Mouse (Mus musculus) thymus, adult 2 months (tissue): ENCODE measurements around the gene Sema6d. TPM values are rescaled to one million over a fixed set of nuclear protein-coding genes. Genes with fewer than 3 reads are reported as not detected.

Source experiments
- DNase-seq: peaks from one replicate; pipeline ENCODE4 v3.0.0; 2021
- H3K27ac ChIP-seq: fragments of 200-500 bp; 2 replicates; pipeline ENCODE4 v1.5.1; 2012; ENCODE audit warnings: low read length, control low read depth; ENCODE audit not compliant: control insufficient read depth, insufficient read depth
- H3K27me3 ChIP-seq: fragments of 200-500 bp; 2 replicates; pipeline ENCODE4 v1.6.1; 2012; ENCODE audit warnings: mild to moderate bottlenecking, low read length, moderate library complexity, mixed read lengths; ENCODE audit not compliant: control insufficient read depth, insufficient read depth
- H3K36me3 ChIP-seq: fragments of 200-500 bp; 2 replicates; pipeline ENCODE4 v1.6.1; 2012; ENCODE audit warnings: mild to moderate bottlenecking, low read length, moderate library complexity; ENCODE audit not compliant: control insufficient read depth, insufficient read depth
- H3K4me1 ChIP-seq: fragments of 200-500 bp; replicated peaks from 2 replicates; pipeline ENCODE4 v1.6.1; 2012; ENCODE audit warnings: low read length; ENCODE audit not compliant: control insufficient read depth, insufficient read depth
- H3K4me3 ChIP-seq: fragments of 200-500 bp; 2 replicates; pipeline ENCODE4 v1.5.1; 2012; ENCODE audit warnings: mild to moderate bottlenecking, low read length, control low read depth, moderate library complexity; ENCODE audit not compliant: control insufficient read depth, insufficient read depth
- CTCF ChIP-seq: fragments of 200-500 bp; IDR thresholded peaks from 2 replicates; pipeline ENCODE4 v1.5.1; 2012; ENCODE audit warnings: mild to moderate bottlenecking, control low read depth, low read length, moderate library complexity, borderline replicate concordance; ENCODE audit not compliant: control insufficient read depth, poor library complexity, insufficient read depth; ENCODE audit errors: extremely low read depth
- POLR2A ChIP-seq: fragments of 200-500 bp; IDR thresholded peaks from 2 replicates; pipeline ENCODE4 v1.6.1; 2012; ENCODE audit warnings: mild to moderate bottlenecking, low read length, control low read depth, moderate library complexity; ENCODE audit not compliant: control insufficient read depth, poor library complexity, insufficient read depth; ENCODE audit errors: extremely low read depth
- WGBS: fragments of 180-500 bp; shearing (Covaris S2); methylation state at CpG from one replicate; pipeline ENCODE4 v1.1.7; 2018; 5-methylcytosine and 5-hydroxymethylcytosine counted together
- polyA plus RNA-seq: library from polyadenylated mRNA; depleted of rRNA; stranded (reverse); fragments of >200 nt; gene quantifications from 2 replicates; pipeline ENCODE4 v1.2.3, GENCODE M21; 2012

The Sema6d gene
- polyA plus RNA-seq, 1 experiment = 4.6 TPM

GRCm38 (mm10) chr2:124369991-124370390, 280.2 kb downstream of the Sema6d start:
- no peak for DNase-seq
- Histone ChIP-seq H3K4me1 (no peaks in the 10 kb centered on the region), H3K36me3 (no peaks in the 10 kb centered on the region), H3K4me3 (no peak overlapping the region), H3K27me3 (no peaks in the 10 kb centered on the region), H3K27ac (no peak overlapping the region)
- 92% methylated on average over 2 of the region's 2 CpGs for WGBS
- TF ChIP-seq CTCF = no peak

- no peak overlapping the region for H3K27ac ChIP-seq
- WGBS = 62% methylated on average over 2 of the region's 2 CpGs
- no peaks in the 10 kb centered on the region for H3K27me3 ChIP-seq
- no peak overlapping the region for H3K4me3 ChIP-seq
- TF ChIP-seq POLR2A (no peak), CTCF (no peak)
- no peaks in the 10 kb centered on the region for H3K4me1 ChIP-seq
- no peak for DNase-seq
- H3K36me3 ChIP-seq = no peaks in the 10 kb centered on the region
These were observed 281.6 kb downstream of the Sema6d start for GRCm38 (mm10) chr2:124371363-124371762.

GRCm38 (mm10) chr2:124385053-124385452, 295.3 kb downstream of the Sema6d start:
- 92% methylated on average over 1 of the region's 1 CpGs for WGBS
- Histone ChIP-seq H3K27ac (no peak overlapping the region), H3K4me3 (no peak overlapping the region)

GRCm38 (mm10) chr2:124385722-124386121, 296.0 kb downstream of the Sema6d start:
- DNase-seq = no peak
- H3K36me3 ChIP-seq = no peaks in the 10 kb centered on the region
- H3K27me3 ChIP-seq = no peaks in the 10 kb centered on the region
- no peak overlapping the region for H3K4me3 ChIP-seq
- TF ChIP-seq CTCF (no peak), POLR2A (no peak)
- H3K4me1 ChIP-seq = no peaks in the 10 kb centered on the region
- 24% methylated on average over 1 of the region's 1 CpGs for WGBS
- H3K27ac ChIP-seq = no peak overlapping the region

More at GRCm38 (mm10) chr2:124385053-124385452, 295.3 kb downstream of the Sema6d start:
- Histone ChIP-seq H3K27me3 (no peaks in the 10 kb centered on the region), H3K36me3 (no peaks in the 10 kb centered on the region), H3K4me1 (no peaks in the 10 kb centered on the region)
- TF ChIP-seq CTCF (no peak), POLR2A (no peak)
- DNase-seq = no peak

- 90% methylated on average over 1 of the region's 1 CpGs for WGBS
- no peak for DNase-seq
- Histone ChIP-seq H3K4me3 (no peak overlapping the region), H3K27me3 (no peaks in the 10 kb centered on the region), H3K27ac (no peak overlapping the region), H3K4me1 (no peaks in the 10 kb centered on the region), H3K36me3 (no peaks in the 10 kb centered on the region)
- TF ChIP-seq POLR2A = no peak
- TF ChIP-seq CTCF = no peak
These were observed 298.5 kb downstream of the Sema6d start for GRCm38 (mm10) chr2:124388269-124388668.

- no peak for DNase-seq
- no peaks in the 10 kb centered on the region for H3K27me3 ChIP-seq
- TF ChIP-seq CTCF (no peak), POLR2A (no peak)
- no peak overlapping the region for H3K4me3 ChIP-seq
- no peak overlapping the region for H3K27ac ChIP-seq
- WGBS = 90% methylated on average over 4 of the region's 4 CpGs
- H3K36me3 ChIP-seq = no peaks in the 10 kb centered on the region
- no peaks in the 10 kb centered on the region for H3K4me1 ChIP-seq
These were observed 307.0 kb downstream of the Sema6d start for GRCm38 (mm10) chr2:124396733-124397132.

- TF ChIP-seq POLR2A (no peak), CTCF (no peak)
- no peak for DNase-seq
- 93% methylated on average over 5 of the region's 5 CpGs for WGBS
- H3K36me3 ChIP-seq = no peaks in the 10 kb centered on the region
- no peaks in the 10 kb centered on the region for H3K4me1 ChIP-seq
- H3K27ac ChIP-seq = no peak overlapping the region
- H3K4me3 ChIP-seq = no peak overlapping the region
- H3K27me3 ChIP-seq = no peaks in the 10 kb centered on the region
These were observed 307.5 kb downstream of the Sema6d start for GRCm38 (mm10) chr2:124397304-124397703.
